Mouse (Mus musculus): ENCODE data around the gene Slxl1.
"Not testable (repeated sequence)": the region's sequence is repeated elsewhere in the genome, so short reads cannot be mapped to it uniquely, and the experiment has no call there.

Slxl1 gene

GRCm38 (mm10) chrX:55226576-55226975 lies at the start of gene Slxl1:
Slxl1 (plus strand) TSS chrX:55226876.
- DNase-seq, result not testable (repeated sequence)

Data from right cerebral cortex, postnatal 14 days (tissue).